Mouse (Mus musculus) cerebellum, postnatal 4 days (tissue): ENCODE measurements around the gene Zfp184.
"Not testable (repeated sequence)": the region's sequence is repeated elsewhere in the genome, so short reads cannot be mapped to it uniquely, and the experiment has no call there.

Experiments used
- DNase-seq, 2 experiments: peaks; one replicate each; pipeline ENCODE4 v3.0.0; 2022; ENCODE audit warnings: low spot score in 2 of 2, mixed read lengths in 1 of 2

The Zfp184 gene

DNA sequence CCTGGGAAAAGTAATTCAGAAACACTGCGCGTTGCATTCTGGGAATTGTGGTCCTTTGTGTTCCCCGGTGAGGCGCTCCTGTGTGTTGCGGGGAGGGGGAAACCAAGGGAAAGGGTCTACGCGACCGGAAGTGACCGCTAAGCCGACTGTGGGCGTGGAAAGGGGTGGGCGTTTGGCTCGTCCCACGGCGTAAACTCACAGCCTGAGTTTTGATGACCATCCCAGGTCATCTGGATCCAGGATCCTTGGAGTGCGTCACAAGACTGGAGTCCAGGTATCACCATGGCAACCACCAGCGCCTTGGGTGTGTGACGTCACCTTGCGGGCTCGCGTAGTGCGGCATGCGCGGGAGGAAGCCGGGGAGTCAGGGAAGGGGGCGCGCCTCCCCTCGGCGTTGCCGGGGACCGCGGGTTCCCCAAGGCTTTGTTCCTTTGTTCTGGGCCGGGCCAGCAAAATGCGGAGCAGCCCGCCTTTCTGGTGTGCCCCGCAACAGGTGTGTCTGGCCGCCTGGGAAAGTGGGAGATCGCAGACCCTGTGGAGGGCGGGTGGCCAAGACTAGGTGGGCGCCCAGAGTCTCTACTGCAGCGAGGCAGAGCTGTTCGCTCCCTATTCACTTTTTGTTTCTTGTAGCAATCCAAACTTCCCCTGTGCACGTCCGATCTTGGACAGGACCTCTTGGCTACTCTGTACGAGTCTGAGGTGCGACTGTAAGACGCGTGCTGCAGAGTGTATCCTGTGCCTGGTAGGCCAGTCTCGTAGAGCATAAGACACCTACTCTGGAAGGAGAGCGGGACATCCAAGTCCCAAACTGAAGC is at the start of gene Zfp184:
Gene Zfp184, plus strand, starts transcription at position 169 of the 815 bp plus-strand sequence.
- peak; percentile 62 to 85 for DNase-seq

DNA sequence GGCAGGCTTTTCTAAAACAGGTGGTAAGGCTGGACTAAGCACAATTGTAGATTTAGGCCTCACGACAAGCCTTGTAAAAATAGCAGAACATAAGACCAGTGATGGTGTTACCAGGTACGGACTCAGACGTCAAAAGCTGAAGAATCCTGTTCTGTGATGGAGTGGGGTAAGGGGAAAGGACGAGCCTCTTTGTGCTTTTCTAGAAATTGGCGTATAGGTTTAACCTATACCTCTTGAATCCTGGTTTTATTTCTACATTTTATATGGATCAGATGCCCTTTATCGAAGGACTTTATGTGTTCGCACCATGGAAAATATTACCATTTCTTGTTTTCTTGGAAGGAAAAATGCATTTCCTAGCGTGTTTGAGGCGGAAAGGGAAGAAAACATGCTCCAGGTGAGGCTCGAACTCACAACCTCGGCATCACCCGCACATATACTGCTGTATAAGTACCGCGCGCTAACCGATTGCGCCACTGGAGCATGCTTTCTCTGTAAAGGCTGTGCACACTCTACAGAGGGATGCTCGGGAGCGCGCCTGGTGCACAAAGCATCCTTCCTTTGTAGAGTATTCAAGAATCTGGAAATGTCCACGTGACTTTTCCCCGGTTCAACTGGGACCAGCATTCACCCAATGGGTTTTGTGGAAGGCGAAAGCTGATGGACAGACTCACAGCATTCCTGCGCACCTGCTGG is 48.2 kb upstream of the Zfp184 start:
- peak; percentile 55 to 71 for DNase-seq

DNA sequence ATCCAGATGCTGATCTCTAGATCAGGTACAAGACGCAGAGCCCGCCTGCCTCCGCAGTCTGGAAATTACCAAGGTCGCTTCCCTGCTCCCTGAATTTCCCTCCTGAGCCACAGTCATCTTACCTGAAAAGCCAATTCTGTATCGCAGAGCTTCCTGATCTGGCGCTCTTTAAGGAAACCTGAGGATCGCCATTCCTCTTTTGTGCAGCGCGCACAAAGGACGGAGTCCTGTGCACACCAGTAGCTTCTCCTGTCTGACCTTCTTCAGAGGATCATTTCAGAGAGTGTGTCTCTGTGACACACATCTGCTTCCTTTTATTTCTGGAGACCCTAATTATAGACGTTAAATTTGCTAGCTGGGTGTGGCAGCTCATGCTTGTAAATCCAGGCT is 47.7 kb upstream of the Zfp184 start:
- no peak for DNase-seq

DNA sequence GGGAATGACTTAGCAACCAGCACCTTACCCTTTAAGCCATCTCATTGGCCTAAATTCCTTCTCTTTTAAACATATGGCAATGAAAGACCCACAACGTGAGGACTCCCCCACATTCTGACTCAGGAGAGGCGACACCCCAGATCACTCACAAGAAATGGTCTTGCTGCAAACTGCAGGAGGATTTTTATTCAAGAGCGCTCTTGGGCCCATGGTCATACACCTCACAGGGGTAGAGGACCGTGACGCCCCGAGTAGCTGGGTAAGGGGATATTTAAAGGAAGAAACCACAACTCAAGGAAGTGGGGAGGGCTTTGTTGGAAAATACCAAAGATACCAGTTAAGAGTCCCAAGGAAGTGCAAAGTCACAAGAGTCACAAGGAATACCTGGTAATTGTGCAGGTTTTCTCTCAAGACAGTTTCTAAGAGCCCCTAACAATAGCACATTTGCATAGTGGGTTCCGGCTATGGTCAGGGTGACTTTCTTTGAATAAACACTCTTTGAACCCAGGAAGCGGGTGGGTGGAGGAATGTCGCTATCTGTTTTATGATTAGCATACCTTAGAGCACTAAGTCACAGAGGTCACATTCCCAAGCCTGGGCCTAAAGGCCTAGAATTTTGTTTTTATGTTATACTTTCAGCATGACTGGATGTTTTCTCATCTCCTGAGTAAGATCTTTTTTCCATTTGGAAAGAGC is 43.9 kb upstream of the Zfp184 start:
- not testable (repeated sequence) for DNase-seq

DNA sequence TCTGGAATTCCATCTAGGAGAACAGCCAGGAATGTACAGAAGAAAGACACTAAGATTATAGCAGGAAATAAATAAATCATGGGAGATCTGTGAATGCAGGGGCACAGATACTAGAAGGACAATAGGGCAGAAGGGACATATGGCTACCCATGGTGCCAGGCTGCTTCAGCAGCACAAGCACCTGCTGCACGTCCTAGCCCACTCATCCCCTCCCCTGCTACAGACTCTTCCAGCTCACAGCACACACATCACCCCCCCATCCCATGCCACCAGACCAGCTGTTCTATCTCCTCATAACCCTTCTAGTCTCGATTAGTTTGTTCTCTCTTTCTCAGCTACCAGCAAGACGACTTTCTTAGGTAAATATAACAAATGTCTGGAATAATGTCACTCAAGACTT is 41.4 kb upstream of the Zfp184 start:
- no peak for DNase-seq

DNA sequence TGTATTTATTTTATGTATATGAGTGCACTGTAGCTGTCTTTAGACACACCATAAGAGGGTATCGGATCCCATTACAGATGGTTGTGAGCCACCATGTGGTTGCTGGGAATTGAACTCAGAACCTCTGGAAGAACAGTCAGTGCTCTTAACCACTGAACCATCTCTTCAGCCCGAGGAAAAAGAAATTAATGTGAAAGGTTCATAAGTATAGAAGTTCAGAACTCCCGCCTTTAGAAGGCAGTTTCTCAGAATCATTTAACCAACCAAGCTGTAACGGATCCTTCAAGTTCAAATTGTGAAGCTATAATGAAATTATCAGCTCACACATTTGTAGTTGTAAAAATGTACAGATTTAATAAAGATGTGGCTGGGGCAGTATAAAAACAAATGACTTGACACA is 40.8 kb upstream of the Zfp184 start:
- not testable (repeated sequence) for DNase-seq

DNA sequence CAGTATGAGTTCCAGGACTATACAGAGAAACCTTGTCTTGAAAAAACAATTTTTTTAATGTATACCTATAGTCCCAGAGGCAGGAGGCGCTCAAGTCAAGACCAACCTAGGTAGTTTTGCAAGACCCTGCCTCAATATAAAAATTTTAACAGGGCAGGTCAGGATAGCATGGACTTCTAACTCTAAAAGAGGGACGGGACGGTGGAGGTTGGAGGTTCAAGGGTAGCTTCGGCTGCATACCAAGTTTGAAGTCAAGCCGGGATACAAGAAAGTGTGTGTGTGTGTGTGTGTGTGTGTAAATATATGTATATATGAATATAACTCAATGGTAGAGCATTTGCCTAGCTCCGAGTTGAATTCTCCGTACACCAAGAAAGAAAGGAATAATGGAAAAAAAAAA is 38.6 kb upstream of the Zfp184 start:
- no peak for DNase-seq

DNA sequence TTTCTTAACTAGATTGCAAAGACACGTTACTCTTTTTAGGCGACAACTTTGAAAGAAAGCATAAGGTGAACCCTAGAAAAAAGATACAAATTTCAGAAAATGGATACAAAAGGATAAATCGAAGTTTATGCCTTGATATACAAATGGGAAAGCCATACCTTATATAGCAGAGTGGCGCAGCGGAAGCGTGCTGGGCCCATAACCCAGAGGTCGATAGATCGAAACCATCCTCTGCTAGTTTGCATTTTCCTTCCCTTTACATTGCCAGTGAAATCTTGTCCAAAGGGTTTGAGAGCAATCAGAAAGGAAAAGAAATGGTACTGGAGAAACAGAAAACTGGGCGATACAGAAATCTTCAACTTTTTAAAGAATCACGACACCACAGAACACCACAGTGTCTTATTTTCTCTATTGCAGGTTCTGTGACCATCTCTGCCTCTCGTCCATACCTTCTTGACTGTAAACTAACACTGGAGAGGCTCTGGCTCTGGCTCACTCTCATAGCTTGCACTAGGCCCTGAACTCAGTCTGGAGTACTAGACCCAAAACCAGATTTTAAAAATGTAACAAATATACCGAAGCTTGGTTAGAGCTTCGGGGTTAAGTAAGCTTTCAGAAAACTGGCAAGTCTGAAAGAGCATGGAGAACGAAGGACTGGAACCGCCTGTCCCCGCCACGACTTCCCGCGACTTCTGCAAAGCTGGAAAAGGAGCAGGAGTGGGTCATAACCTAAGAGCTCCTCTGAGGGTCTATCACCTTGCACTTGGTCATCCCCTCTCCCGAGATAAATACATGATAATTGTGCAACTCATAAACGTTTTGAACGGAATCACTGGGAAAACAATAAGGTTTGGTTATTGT is 37.7 kb upstream of the Zfp184 start:
- no peak for DNase-seq

DNA sequence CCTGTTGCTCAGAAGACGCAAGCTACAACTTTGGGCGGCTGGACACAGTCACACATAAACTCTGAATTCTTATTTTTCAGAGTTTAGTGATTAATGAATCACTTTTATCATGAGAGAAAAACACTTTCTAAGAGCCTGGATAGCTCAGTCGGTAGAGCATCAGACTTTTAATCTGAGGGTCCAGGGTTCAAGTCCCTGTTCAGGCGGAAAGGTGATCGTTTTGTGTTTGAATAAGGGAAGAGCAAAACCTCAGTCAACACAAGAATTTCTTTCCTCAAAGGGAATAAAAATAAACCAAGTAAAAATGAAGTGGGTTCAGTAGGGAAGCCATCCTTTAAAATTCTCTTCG is 37.1 kb upstream of the Zfp184 start:
- DNase-seq = not testable (repeated sequence)

DNA sequence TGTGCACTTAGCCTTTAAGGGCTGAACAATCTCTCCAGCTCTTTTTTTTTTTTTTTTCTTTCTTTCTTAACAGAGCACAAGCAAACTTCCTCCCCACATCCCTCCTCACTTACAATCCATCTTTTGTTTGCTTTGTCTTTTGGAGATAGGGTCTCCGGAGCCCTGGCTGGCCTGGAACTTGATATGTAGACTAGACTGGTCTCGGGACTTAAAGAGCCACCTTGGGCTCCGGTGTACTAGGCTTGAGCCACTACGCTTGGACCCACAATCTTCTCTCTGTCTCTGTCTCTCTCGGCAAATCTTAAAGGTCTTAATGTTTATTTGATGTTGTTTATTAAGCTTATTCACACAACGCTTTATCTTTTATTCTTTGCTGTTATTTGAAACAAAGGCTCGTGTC is 34.2 kb upstream of the Zfp184 start:
- no peak for DNase-seq

DNA sequence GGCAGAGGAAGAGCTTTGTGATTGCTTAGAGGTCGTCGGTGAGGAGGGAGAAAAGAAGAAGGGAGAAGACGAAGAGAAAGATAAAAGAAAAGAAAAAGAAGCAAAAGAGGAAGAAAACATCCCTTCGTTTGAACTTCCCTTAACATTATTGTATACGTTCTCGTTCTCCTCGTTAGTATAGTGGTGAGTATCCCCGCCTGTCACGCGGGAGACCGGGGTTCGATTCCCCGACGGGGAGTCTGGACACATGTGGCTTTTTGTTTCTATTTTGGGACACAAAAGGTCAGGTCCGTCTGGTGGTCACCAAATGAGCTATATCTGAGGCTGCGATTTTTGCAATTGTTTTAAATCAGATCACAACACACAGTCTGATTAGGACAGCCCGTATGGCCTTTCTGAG is 33.7 kb upstream of the Zfp184 start:
- peak in 1 of 2 experiments; percentile 15 for DNase-seq

DNA sequence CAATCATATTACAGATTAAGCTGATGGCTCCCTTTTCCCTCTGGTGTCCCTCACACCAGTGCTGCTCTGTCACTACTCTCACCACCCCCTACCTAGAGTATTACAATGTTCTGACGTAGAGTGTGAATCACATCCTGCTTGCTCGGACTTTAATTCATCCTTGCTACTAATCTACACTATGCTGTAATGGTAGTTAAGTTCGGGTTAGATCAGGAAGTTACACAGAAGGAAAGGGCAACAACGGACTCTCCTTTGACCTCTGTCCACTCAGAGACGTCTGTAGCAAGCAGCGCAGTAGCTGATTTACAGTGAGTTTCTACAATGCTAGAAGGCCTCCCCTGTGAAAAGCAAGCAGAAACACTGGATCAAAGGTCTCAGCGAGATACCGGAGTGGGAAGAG is 31.0 kb upstream of the Zfp184 start:
- DNase-seq = no peak

DNA sequence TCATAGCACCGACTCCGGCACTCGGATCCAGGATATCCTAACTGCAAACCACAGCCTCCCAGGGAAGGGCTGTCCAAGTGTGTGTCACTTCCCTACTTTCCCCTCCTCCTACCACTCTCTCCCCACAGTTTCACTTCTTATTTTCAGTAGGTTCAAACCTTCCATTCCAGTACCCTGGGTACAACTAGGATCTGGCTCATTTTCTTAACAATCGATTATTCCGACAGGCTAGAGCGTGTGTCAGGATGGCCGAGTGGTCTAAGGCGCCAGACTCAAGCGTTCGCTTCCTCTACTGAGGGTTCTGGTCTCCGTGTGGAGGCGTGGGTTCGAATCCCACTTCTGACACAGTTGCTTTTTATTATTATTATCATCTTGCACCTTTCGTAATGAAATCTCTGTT is 30.3 kb upstream of the Zfp184 start:
- DNase-seq = peak in 1 of 2 experiments; percentile 11

DNA sequence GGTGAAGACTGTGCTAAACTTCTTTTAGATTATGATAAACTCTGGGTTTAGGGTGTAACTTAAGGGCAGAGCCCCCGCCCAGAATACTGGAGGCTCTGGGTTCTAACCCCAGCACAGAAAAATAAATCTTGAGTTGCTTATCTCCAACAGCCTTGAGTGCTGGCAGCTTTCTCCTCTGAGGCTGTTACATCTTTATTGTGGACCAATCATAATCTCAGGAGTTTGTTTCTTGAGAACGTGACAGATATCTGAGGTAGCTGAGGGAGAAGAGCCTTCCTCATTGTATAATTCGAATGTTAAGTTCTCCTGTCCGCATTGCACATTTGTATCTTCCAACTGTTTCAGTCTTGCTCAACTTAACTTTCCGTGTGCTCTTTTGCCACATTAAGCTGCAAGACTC is 29.4 kb upstream of the Zfp184 start:
- no peak for DNase-seq

DNA sequence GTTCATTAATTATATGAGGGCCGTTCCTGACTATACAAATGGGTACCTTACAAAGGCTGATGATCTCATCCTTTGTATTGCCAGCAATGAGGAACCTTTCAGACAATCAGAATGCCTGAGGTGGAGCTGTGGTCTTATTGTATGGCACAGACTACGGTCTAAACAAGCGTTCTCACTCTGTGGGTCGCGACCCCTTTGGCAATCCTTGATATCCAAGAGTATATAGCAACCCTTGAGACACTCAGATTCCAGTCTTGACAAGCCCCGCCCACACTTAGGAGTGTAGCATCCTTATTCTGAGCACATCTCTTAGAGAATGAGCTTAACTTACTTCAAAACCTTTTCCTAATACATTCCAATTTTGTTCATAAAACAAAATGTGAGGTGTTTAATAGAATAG is 28.8 kb upstream of the Zfp184 start:
- DNase-seq = no peak

DNA sequence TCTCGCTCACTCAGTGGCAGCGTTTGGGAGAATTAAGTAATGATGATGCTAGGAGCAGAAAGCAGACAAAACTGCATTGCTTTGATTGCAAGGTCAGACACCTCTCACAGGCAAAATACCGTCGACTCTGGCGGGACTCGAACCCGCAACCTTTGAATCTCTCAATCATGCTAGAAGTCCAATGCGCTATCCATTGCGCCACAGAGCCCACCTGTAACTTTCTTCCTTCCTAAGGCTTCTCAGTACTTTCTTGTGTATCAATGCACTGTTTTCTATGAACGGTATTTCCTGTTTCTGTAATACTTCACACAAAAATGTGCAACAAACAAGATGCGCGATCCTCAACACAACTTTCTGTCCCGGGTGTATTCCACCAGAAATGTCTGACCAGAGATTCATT is 27.9 kb upstream of the Zfp184 start:
- DNase-seq = no peak

DNA sequence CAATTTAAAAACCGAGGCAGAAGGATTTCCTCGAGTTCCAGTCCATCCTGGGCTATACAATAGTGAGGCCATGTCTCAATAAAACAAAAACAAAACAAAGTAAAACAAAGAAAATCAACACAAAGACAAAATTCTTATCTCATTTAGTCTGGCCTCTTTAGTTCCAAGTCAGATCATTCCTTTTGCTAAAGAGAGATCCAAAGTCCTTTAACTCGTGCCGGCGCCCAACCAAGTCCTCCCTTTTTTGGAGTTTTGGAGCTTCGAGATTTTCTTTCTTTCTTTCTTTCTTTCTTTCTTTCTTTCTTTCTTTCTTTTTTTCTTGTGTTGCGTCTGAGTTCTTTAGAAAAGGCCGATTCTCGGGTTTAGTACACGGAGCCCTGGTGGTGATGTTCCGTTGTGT is 27.4 kb upstream of the Zfp184 start:
- DNase-seq = no peak

DNA sequence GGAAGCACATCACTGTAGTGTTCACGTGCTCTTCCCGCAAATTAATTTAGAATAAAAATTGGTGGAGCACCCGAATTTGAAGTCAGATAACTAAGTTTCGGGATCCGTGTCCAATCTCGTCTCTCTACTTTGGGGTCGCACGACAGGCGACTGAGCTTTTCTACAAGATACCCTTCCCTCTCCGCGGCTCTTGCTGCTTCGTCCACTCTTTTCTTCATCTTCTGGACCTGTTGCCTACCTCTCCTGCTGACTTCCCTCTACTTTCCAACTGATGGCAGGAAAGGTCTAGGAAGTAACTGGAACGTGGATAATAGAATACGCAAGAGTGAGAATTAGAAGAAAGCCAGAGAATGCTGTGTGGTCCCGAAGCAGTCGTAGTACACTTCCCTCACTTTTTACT is 26.9 kb upstream of the Zfp184 start:
- DNase-seq = no peak

DNA sequence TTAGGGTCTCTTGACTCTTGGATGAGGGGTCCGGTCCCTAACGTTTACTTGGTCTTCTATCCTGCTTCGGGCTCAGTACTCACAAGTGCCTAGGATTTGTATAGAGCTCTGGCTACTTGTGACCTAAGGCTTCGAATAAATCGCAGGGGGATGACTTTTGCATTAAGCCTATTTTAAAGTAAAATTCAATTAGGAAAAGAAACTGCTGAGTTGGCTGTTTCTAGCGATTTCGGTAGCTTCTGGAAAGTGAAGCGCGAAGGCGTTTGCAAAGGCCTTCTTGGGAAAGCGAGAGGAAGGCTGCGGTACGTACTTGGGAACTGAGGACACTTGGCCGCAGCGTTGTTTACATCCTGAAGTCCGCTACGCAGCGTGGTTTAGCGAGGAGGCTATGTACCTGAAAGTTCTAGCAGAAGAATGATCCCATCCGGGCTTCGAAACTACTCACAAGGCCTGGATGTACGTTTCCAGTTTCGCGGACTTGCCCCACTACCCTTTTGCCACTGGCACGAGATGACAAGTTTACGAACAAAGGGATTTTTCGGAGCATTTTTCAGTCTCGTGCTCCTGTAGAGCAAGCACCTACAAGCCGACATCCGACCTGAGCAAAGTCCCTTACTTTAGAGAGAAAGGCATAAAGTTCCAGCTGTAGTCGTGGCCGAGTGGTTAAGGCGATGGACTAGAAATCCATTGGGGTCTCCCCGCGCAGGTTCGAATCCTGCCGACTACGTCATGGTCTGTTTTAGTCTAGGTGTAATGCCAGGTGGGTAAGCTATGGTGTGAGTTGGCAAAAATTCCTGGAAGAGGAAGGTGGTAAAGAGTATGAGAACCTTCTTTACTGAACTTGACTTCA is 26.1 kb upstream of the Zfp184 start:
- peak in 1 of 2 experiments; percentile 19 for DNase-seq

DNA sequence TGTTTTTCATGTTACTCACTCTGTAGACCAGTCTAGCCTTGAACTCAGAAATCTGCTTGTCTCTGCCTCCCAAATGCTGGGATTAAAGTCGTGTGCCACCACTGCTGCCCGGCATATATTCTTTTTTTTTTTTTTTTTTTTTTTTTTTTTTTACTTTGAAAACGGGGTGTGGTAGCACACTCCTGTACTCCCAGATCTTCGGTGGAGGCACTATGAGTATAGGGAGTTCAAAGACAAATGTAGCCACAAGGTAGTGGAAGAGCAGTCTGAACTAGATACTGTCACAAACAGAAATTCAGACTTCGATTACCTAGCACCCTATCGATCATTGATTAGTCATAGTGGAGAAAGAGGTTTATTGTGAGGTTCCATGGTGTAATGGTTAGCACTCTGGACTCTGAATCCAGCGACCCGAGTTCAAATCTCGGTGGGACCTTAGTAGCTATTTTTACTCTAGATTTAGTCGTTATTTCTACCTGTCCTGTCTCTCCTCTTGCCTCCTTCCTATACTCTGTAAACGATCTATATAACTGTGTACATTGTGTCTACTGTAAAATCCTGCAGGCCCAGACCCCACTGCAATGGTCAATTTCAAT is 25.0 kb upstream of the Zfp184 start:
- no peak for DNase-seq
